Mouse (Mus musculus) heart, postnatal 0 days (tissue): ENCODE results near the gene Meis2. TPM values are rescaled to one million over a fixed set of nuclear protein-coding genes. Genes with fewer than 3 reads are reported as not detected.

Experiments used
- ATAC-seq: fragments of 200-750 bp; cut with Nextera tagmentation; 2 replicates; pipeline ENCODE4 v1.8.0; 2017; ENCODE audit warnings: low read depth, moderate number of reproducible peaks, moderate library complexity; ENCODE audit not compliant: insufficient read depth
- DNase-seq: peaks from one replicate; pipeline ENCODE4 v3.0.0-alpha.2; 2016; ENCODE audit warnings: low spot score
- H3K27ac ChIP-seq: fragments of 300-500 bp; sonication (generic); 2 replicates; pipeline ENCODE4 v1.5.1; 2014; ENCODE audit warnings: low read depth, mild to moderate bottlenecking
- H3K27me3 ChIP-seq: fragments of 300-500 bp; sonication (generic); 2 replicates; pipeline ENCODE4 v1.6.1; 2014; ENCODE audit warnings: low read length, mixed read lengths; ENCODE audit not compliant: control insufficient read depth, insufficient read depth
- H3K36me3 ChIP-seq: fragments of 300-500 bp; sonication (generic); replicated peaks from 2 replicates; pipeline ENCODE4 v1.6.1; 2014; ENCODE audit warnings: low read length, mixed read lengths; ENCODE audit not compliant: control insufficient read depth, insufficient read depth
- H3K4me1 ChIP-seq: fragments of 300-500 bp; sonication (generic); 2 replicates; pipeline ENCODE4 v1.6.1; 2014; ENCODE audit warnings: antibody characterized with exemption; ENCODE audit not compliant: control insufficient read depth, insufficient read depth
- H3K4me2 ChIP-seq: fragments of 300-500 bp; sonication (generic); 2 replicates; pipeline ENCODE4 v1.6.1; 2014; ENCODE audit warnings: low read depth, mild to moderate bottlenecking, low read length, moderate library complexity
- H3K4me3 ChIP-seq: fragments of 300-500 bp; sonication (generic); 2 replicates; pipeline ENCODE4 v1.5.1; 2014; ENCODE audit warnings: low read depth, low read length
- H3K9ac ChIP-seq: fragments of 300-500 bp; sonication (generic); replicated peaks from 2 replicates; pipeline ENCODE4 v1.6.1; 2014; ENCODE audit warnings: low read depth, low read length, mixed read lengths
- H3K9me3 ChIP-seq: fragments of 300-500 bp; sonication (generic); replicated peaks from 2 replicates; pipeline ENCODE4 v1.6.1; 2016; ENCODE audit warnings: low read length; ENCODE audit not compliant: control insufficient read depth
- CTCF ChIP-seq: IDR thresholded peaks from 2 replicates; pipeline ENCODE4 v1.5.1; 2016; ENCODE audit warnings: antibody characterized with exemption, control low read depth, low read depth
- EP300 ChIP-seq: IDR thresholded peaks from 2 replicates; pipeline ENCODE4 v1.6.1; 2016; ENCODE audit warnings: antibody characterized with exemption, low read depth
- WGBS: fragments of 180-500 bp; shearing (Covaris S2); extraction: QIAGEN DNeasy Blood & Tissue Kit; methylation state at CpG from one replicate; pipeline ENCODE4 v1.1.7; 2014; 5-methylcytosine and 5-hydroxymethylcytosine counted together
- polyA plus RNA-seq: library from polyadenylated mRNA; unstranded; fragments of >200 nt; fragmentation: Nextera tagmentation; extraction: Ambion mirVana; gene quantifications from 2 replicates; pipeline ENCODE4 v1.2.1, GENCODE M21; 2015
- total RNA-seq: library from RNA; depleted of rRNA; stranded (reverse); fragments of >200 nt; gene quantifications from 2 replicates; pipeline ENCODE4 v1.2.3, GENCODE M21; 2014; ENCODE audit warnings: low replicate concordance

Gene Meis2
- total and polyA plus RNA-seq, 2 experiments from 2014 or later, result 15.4 to 42.2 TPM

DNA sequence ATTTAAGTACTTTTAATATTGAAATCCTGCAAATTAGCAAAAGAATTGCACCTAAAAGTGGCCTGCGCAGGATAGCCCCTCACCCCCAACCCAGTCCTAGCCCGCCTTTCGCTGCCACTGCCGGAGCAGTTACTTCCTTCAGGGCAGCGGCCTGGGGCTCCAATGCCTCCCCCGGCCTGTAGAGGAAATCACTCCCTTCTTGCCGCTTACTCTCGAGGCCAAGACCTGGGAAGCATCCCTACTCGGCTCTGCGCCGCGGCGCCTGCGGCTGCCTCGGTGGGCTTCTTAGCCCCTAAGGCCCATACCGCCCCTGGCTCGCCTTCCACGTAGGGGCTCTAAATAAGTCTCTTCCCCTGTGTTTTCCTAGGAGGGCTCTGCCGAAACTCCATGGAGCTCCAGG, 5.4 kb downstream of the Meis2 start:
- Histone ChIP-seq H3K27ac (peak overlapping the region; percentile 96), H3K4me1 (peaks cover 16% of the 10 kb centered on the region), H3K36me3 (peaks cover 16% of the 10 kb centered on the region), H3K9ac (peak overlapping the region; percentile 98), H3K27me3 (no peaks in the 10 kb centered on the region), H3K9me3 (no peaks in the 10 kb centered on the region), H3K4me2 (peak overlapping the region; percentile 86), H3K4me3 (peak overlapping the region; percentile 85)
- 29% methylated on average over 19 of the region's 19 CpGs for WGBS
- TF ChIP-seq EP300 (no peak), CTCF (no peak)
- DNase-seq (no peak), ATAC-seq (no peak)

DNA sequence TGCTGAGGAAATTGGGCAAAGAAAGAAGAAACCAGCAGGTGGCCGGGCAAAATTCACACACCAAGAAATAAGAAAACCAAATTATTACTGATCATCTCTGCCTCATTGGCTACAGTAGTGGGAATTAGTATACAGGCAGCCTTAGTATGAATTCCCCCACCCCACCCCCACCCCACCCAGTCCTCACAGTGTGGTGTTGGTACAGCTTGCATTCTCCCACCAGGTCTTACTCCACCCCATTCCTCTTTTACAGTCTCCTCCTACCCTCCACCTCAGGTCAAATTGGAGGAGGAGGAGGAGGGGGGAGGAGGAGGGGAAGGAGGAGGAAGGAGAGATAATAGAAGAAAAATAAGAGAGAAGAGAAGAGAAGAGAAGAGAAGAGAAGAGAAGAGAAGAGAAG, 6.0 kb downstream of the Meis2 start:
- Histone ChIP-seq H3K4me2 (peak overlapping the region; percentile 86; the same call in 1 of the 2 replicates), H3K36me3 (peaks cover 16% of the 10 kb centered on the region), H3K27ac (no peak overlapping the region), H3K9ac (peak overlapping the region; percentile 98; the same call in 1 of the 2 replicates), H3K9me3 (no peaks in the 10 kb centered on the region), H3K4me1 (peaks cover 19% of the 10 kb centered on the region), H3K27me3 (no peaks in the 10 kb centered on the region), H3K4me3 (peak overlapping the region; percentile 85; the same call in 1 of the 2 replicates)
- WGBS, result 86% methylated on average over 1 of the region's 1 CpGs
- no peak for TF ChIP-seq CTCF
- DNase-seq (no peak), ATAC-seq (no peak)

DNA sequence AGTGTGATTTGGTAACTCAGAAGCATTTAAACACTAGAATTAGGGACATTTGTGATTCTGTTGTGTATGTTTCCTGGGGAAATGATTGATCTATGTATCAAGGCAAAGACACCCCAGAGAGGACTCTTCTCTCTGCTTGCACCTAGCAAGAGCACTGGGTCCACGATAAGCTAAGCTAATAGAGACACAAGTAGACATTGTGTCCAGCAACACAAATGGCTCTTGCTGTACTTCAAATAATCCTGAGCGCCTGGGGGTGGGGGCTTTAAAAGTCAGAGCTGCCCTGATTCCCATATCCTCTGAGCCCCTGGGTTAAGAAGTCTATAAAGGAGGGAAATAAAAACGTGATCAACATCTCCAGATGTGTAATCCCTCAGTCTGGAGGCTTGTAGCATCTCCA, 6.6 kb downstream of the Meis2 start:
- Histone ChIP-seq H3K4me1 (peaks cover 21% of the 10 kb centered on the region), H3K36me3 (peaks cover 16% of the 10 kb centered on the region), H3K9me3 (no peaks in the 10 kb centered on the region), H3K27me3 (no peaks in the 10 kb centered on the region), H3K4me3 (0 out of 2 replicates have a peak overlapping the region, but pooled peaks have one; percentile 15), H3K27ac (peak overlapping the region; percentile 25; the same call in 1 of the 2 replicates), H3K4me2 (peak overlapping the region; percentile 47), H3K9ac (no peak overlapping the region)
- ATAC-seq (no peak), DNase-seq (no peak)
- WGBS, result 65% methylated on average over 3 of the region's 3 CpGs
- no peak for TF ChIP-seq EP300
- TF ChIP-seq CTCF, result no peak

DNA sequence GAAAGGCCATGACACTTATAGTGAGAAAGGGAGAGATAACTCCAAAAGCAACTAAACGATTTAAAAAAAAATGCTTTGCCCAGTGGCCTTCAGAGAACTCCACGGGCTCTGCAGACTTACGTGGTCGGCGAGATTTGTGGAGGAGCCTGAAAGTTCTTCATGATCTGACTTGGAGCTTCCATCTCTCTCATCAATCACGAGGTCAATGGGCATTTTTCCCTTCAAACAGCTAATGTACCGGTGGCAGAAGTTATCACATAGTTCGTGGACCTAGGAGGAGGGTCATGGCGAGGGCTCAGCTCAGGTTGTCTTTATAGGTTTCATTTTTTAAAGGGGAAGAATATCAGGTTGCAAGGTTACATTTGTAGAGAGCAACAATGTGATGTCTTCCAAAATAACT, 7.1 kb downstream of the Meis2 start:
- H3K27me3 ChIP-seq, result no peaks in the 10 kb centered on the region
- TF ChIP-seq CTCF, result no peak
- TF ChIP-seq EP300, result no peak
- DNase-seq (no peak), ATAC-seq (no peak)
- H3K27ac ChIP-seq, result peak overlapping the region; percentile 25; the same call in 1 of the 2 replicates
- no peaks in the 10 kb centered on the region for H3K9me3 ChIP-seq
- 67% methylated on average over 9 of the region's 9 CpGs for WGBS
- H3K4me1 ChIP-seq, result peaks cover 27% of the 10 kb centered on the region
- H3K9ac ChIP-seq, result no peak overlapping the region
- H3K4me3 ChIP-seq, result peak overlapping the region; percentile 15; the same call in 1 of the 2 replicates
- H3K36me3 ChIP-seq, result peaks cover 16% of the 10 kb centered on the region
- H3K4me2 ChIP-seq, result peak overlapping the region; percentile 47

DNA sequence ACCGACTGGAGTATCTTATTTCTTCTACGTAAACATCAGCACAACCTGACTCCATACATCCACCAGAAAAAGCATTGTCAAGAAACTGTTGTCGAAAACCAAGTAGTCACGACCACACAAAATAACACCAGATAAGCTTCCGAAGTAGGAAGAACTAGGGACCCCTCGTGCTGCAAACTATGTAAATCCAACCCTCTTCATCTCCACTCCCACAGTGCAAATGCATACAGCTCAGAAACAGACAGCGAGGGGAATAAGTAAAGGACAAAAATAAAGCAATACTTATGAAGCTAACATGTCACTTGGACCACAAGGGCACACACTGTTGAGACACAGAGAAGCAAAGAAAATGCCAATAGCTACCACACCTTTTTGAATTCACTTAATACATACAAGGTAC, 8.8 kb downstream of the Meis2 start:
- no peaks in the 10 kb centered on the region for H3K9me3 ChIP-seq
- no peak overlapping the region for H3K27ac ChIP-seq
- 56% methylated on average over 7 of the region's 7 CpGs for WGBS
- H3K27me3 ChIP-seq, result no peaks in the 10 kb centered on the region
- peak overlapping the region; percentile 47 for H3K4me2 ChIP-seq
- no peak for DNase-seq
- TF ChIP-seq EP300 (no peak), CTCF (no peak)
- no peak for ATAC-seq
- no peak overlapping the region for H3K4me3 ChIP-seq
- H3K4me1 ChIP-seq, result peaks cover 42% of the 10 kb centered on the region
- peaks cover 16% of the 10 kb centered on the region for H3K36me3 ChIP-seq
- no peak overlapping the region for H3K9ac ChIP-seq
